12 mouse cellular contexts compared by ENCODE assay signal in genomic region chr8:108419162-108419844, GRCm38 (mm10).
DNase-seq lines count a peak whose midpoint lies in the region; ATAC-seq and TF ChIP-seq lines count a peak whose summit lies in the region.
"Had no signal": no experiment of that assay in that cellular context is flagged by ENCODE, and none has a peak within 500 bp of the region (broad histone marks: within the 10 kb centered on the region; RNA-seq: fewer than 3 reads in every experiment).

No protein-coding gene starts in this region.

- no peak overlapping the region for H3K4me3 ChIP-seq in lung, embryonic 14.5 days (ENCODE audit: low read depth, low read length)
- no peak overlapping the region for H3K4me3 ChIP-seq in lung, postnatal 0 days (ENCODE audit: low read depth, low read length)
- H3K4me3 ChIP-seq in forebrain, embryonic 16.5 days (replicated peaks; ENCODE audit: low read length) = no peak overlapping the region
- H3K4me3 ChIP-seq: heart, embryonic 13.5 days; liver, embryonic 15.5 days had no signal

- no peak for TF ChIP-seq EP300 in lung, postnatal 0 days (IDR thresholded peaks at IDR 0.05)

- DNase-seq in lung, embryonic 14.5 days = peak; percentile 28
- no peak for DNase-seq in lung, postnatal 0 days (ENCODE audit: low spot score)
- peak; percentile 13 for DNase-seq in layer of hippocampus, adult 9-10 months (ENCODE audit: low spot score)
- DNase-seq in right cerebral cortex, postnatal 10 days (ENCODE audit: low spot score in 2 of 2) = peak; percentile 38 to 40
- DNase-seq in thymus, postnatal 36 days = no peak
- no peak for DNase-seq in c-Kit-positive CD71-positive TER-119-positive erythroid progenitor cells, embryonic 14.5 days (ENCODE audit: low spot score)
- DNase-seq: cerebellum, adult 2 months had no signal

- no peak overlapping the region for H3K4me2 ChIP-seq in lung, embryonic 14.5 days
- H3K4me2 ChIP-seq in lung, postnatal 0 days (replicated peaks; ENCODE audit: low read depth, low read length) = no peak overlapping the region
- peak overlapping the region; percentile 13; the same call in 1 of the 2 replicates for H3K4me2 ChIP-seq in forebrain, embryonic 16.5 days (ENCODE audit: low read length)
- H3K4me2 ChIP-seq: heart, embryonic 13.5 days; liver, embryonic 15.5 days had no signal

- no peaks in the 10 kb centered on the region for H3K9me3 ChIP-seq in lung, embryonic 14.5 days (ENCODE audit: low read depth, low read length)
- H3K9me3 ChIP-seq in lung, postnatal 0 days (ENCODE audit: low read length) = no peaks in the 10 kb centered on the region
- H3K9me3 ChIP-seq in forebrain, embryonic 16.5 days (ENCODE audit: control insufficient read depth, low read length) = no peaks in the 10 kb centered on the region
- H3K9me3 ChIP-seq: heart, embryonic 13.5 days; liver, embryonic 15.5 days had no signal

- no peak for ATAC-seq in lung, embryonic 14.5 days (ENCODE audit: insufficient read depth)
- ATAC-seq in lung, postnatal 0 days = no peak
- peak; percentile 50 for ATAC-seq in forebrain, embryonic 16.5 days
- ATAC-seq in erythroid progenitor cell, adult 5-6 weeks (replicated peaks; ENCODE audit: low FRiP score, poor library complexity, severe bottlenecking) = no peak

- no peaks in the 10 kb centered on the region for H3K4me1 ChIP-seq in lung, embryonic 14.5 days (ENCODE audit: insufficient read depth)
- H3K4me1 ChIP-seq in lung, postnatal 0 days (ENCODE audit: insufficient read depth, low read depth, low read length) = no peaks in the 10 kb centered on the region
- peaks cover 11% of the 10 kb centered on the region for H3K4me1 ChIP-seq in forebrain, embryonic 16.5 days (replicated peaks; ENCODE audit: control insufficient read depth, insufficient read depth, low read length)
- H3K4me1 ChIP-seq: heart, embryonic 13.5 days; liver, embryonic 15.5 days had no signal

- no peaks in the 10 kb centered on the region for H3K36me3 ChIP-seq in lung, embryonic 14.5 days (ENCODE audit: insufficient read depth)
- no peaks in the 10 kb centered on the region for H3K36me3 ChIP-seq in lung, postnatal 0 days (ENCODE audit: insufficient read depth, low read length)
- no peaks in the 10 kb centered on the region for H3K36me3 ChIP-seq in forebrain, embryonic 16.5 days (ENCODE audit: control insufficient read depth, insufficient read depth)
- H3K36me3 ChIP-seq: heart, embryonic 13.5 days; liver, embryonic 15.5 days had no signal

- H3K27ac ChIP-seq in lung, embryonic 14.5 days (ENCODE audit: low read depth) = no peak overlapping the region
- H3K27ac ChIP-seq in lung, postnatal 0 days (ENCODE audit: low read length) = no peak overlapping the region
- no peak overlapping the region for H3K27ac ChIP-seq in forebrain, embryonic 16.5 days (ENCODE audit: low read length)
- H3K27ac ChIP-seq: heart, embryonic 13.5 days; liver, embryonic 15.5 days had no signal

- no peak for TF ChIP-seq CTCF in lung, embryonic 14.5 days (IDR thresholded peaks at IDR 0.05; ENCODE audit: low read depth)
- TF ChIP-seq CTCF in lung, postnatal 0 days (IDR thresholded peaks at IDR 0.05) = no peak

- H3K27me3 ChIP-seq in lung, embryonic 14.5 days (ENCODE audit: insufficient read depth, low read length) = no peaks in the 10 kb centered on the region
- H3K27me3 ChIP-seq in lung, postnatal 0 days (replicated peaks; ENCODE audit: insufficient read depth, low read length) = no peaks in the 10 kb centered on the region
- 0 out of 2 replicates have a peak, but pooled peaks cover 2% of the 10 kb centered on the region for H3K27me3 ChIP-seq in forebrain, embryonic 16.5 days (replicated peaks; ENCODE audit: control insufficient read depth, insufficient read depth, low read length)
- H3K27me3 ChIP-seq: CH12.LX; heart, embryonic 13.5 days; liver, embryonic 15.5 days had no signal

- no peak overlapping the region for H3K9ac ChIP-seq in lung, embryonic 14.5 days
- H3K9ac ChIP-seq in lung, postnatal 0 days (replicated peaks; ENCODE audit: low read depth) = no peak overlapping the region
- no peak overlapping the region for H3K9ac ChIP-seq in forebrain, embryonic 16.5 days (replicated peaks; ENCODE audit: low read depth, low read length)
- H3K9ac ChIP-seq: heart, embryonic 13.5 days; liver, embryonic 15.5 days had no signal

- 69% methylated on average over 15 of the region's 15 CpGs for WGBS in lung, embryonic 14.5 days
- WGBS in lung, postnatal 0 days = 64% methylated on average over 15 of the region's 15 CpGs
- 8% methylated on average over 15 of the region's 15 CpGs for WGBS in forebrain, embryonic 16.5 days

Comparison
In these comparisons a context has a peak if more than half of its experiments do, and no peak if none do; other contexts are left out.
1. DNase-seq: peak in lung, embryonic 14.5 days (single experiment), layer of hippocampus, adult 9-10 months (single experiment) and right cerebral cortex, postnatal 10 days (2 of 2); none in lung, postnatal 0 days (single experiment), thymus, postnatal 36 days (0 of 2) and c-Kit-positive CD71-positive TER-119-positive erythroid progenitor cells, embryonic 14.5 days (single experiment).